Mouse (Mus musculus): ENCODE results near the gene Zfp46. TPM values are rescaled to one million over a fixed set of nuclear protein-coding genes. Genes with fewer than 3 reads are reported as not detected.
A peak's percentile ranks its signal among the peaks of the same experiment; 100 is the strongest.

Gene Zfp46
- total and polyA plus RNA-seq, 2 experiments from 2014 or later = 31.0 to 73.1 TPM

DNA sequence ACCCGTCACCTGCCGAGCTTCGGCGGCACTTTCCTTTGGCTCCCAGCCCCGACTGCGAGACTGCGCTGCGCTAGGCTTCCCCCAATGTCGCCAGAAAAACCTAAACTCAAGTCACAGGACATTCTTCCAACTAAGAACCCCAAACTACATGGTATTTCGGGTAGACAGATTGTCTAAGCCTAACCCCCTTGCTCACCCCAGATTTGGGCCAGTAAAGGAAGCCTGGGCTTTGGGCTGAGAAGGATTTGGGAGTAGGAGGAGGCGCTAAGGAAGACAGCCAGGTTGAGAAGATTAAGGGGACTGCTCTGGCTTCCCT, 35.2 kb upstream of the Zfp46 start:
- Histone ChIP-seq H3K4me1 (ENCODE audit: insufficient read depth) (no peaks in the 10 kb centered on the region), H3K9me3 (ENCODE audit: low read length) (no peaks in the 10 kb centered on the region), H3K4me2 (ENCODE audit: low read depth) (peak overlapping the region; percentile 55), H3K9ac (no peak overlapping the region), H3K4me3 (ENCODE audit: low read depth, low read length) (no peak overlapping the region), H3K27ac (ENCODE audit: low read depth, low read length) (no peak overlapping the region), H3K27me3 (ENCODE audit: insufficient read depth, low read length) (peaks cover 51% of the 10 kb centered on the region), H3K36me3 (ENCODE audit: insufficient read depth) (no peaks in the 10 kb centered on the region)
- 9% methylated on average over 11 of the region's 11 CpGs for WGBS
- DNase-seq (no peak), ATAC-seq (no peak)
- TF ChIP-seq CTCF (IDR thresholded peaks at IDR 0.05; ENCODE audit: low read depth) = no peak

GRCm38 (mm10) chr4:136249780-136250179, 34.7 kb upstream of the Zfp46 start:
- Histone ChIP-seq H3K36me3 (ENCODE audit: insufficient read depth) (no peaks in the 10 kb centered on the region), H3K27me3 (ENCODE audit: insufficient read depth, low read length) (peaks cover 51% of the 10 kb centered on the region), H3K4me3 (ENCODE audit: low read depth, low read length) (no peak overlapping the region), H3K9me3 (ENCODE audit: low read length) (no peaks in the 10 kb centered on the region), H3K4me2 (ENCODE audit: low read depth) (no peak overlapping the region), H3K27ac (ENCODE audit: low read depth, low read length) (no peak overlapping the region), H3K9ac (no peak overlapping the region), H3K4me1 (ENCODE audit: insufficient read depth) (no peaks in the 10 kb centered on the region)
- TF ChIP-seq CTCF (IDR thresholded peaks at IDR 0.05; ENCODE audit: low read depth) = no peak
- ATAC-seq (no peak), DNase-seq (no peak)
- WGBS = 41% methylated on average over 9 of the region's 9 CpGs

- no peak overlapping the region for H3K27ac ChIP-seq (ENCODE audit: low read depth, low read length)
- ATAC-seq (no peak), DNase-seq (no peak)
- no peak overlapping the region for H3K9ac ChIP-seq
- H3K4me1 ChIP-seq (ENCODE audit: insufficient read depth) = no peaks in the 10 kb centered on the region
- H3K4me3 ChIP-seq (ENCODE audit: low read depth, low read length) = no peak overlapping the region
- no peaks in the 10 kb centered on the region for H3K36me3 ChIP-seq (ENCODE audit: insufficient read depth)
- WGBS = 55% methylated on average over 6 of the region's 6 CpGs
- no peaks in the 10 kb centered on the region for H3K27me3 ChIP-seq (ENCODE audit: insufficient read depth, low read length)
- no peak for TF ChIP-seq CTCF (IDR thresholded peaks at IDR 0.05; ENCODE audit: low read depth)
- no peaks in the 10 kb centered on the region for H3K9me3 ChIP-seq (ENCODE audit: low read length)
- no peak overlapping the region for H3K4me2 ChIP-seq (ENCODE audit: low read depth)
Observed at GRCm38 (mm10) chr4:136255919-136256318, 28.6 kb upstream of the Zfp46 start.

DNA sequence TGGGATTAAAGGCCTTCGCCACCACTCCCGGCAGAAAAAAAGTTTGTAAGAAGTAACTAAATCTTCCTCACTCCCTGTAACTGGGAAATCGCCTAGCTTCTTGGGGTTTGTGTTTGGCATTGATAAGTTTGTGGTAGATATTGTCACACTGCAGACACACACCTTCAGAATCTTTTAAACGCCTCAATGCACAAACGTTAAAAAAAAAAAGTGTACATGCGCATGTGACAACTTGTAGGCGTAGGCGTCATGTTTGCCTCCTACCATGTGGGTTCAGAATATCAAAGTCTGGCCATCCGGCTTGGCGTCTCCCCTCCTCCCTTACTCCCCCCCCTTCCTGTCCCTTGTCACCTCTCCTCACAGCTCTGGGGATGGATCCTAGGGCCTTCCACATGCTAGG, 27.8 kb upstream of the Zfp46 start:
- Histone ChIP-seq H3K4me3 (ENCODE audit: low read depth, low read length) (no peak overlapping the region), H3K36me3 (ENCODE audit: insufficient read depth) (no peaks in the 10 kb centered on the region), H3K27me3 (ENCODE audit: insufficient read depth, low read length) (no peaks in the 10 kb centered on the region), H3K4me1 (ENCODE audit: insufficient read depth) (no peaks in the 10 kb centered on the region), H3K9me3 (ENCODE audit: low read length) (no peaks in the 10 kb centered on the region), H3K4me2 (ENCODE audit: low read depth) (no peak overlapping the region), H3K9ac (no peak overlapping the region), H3K27ac (ENCODE audit: low read depth, low read length) (no peak overlapping the region)
- ATAC-seq (no peak), DNase-seq (no peak)
- TF ChIP-seq CTCF (IDR thresholded peaks at IDR 0.05; ENCODE audit: low read depth) = no peak
- WGBS = 87% methylated on average over 10 of the region's 10 CpGs

GRCm38 (mm10) chr4:136259916-136260315, 24.6 kb upstream of the Zfp46 start:
- Histone ChIP-seq H3K9ac (no peak overlapping the region), H3K27ac (ENCODE audit: low read depth, low read length) (no peak overlapping the region), H3K36me3 (ENCODE audit: insufficient read depth) (no peaks in the 10 kb centered on the region), H3K4me3 (ENCODE audit: low read depth, low read length) (no peak overlapping the region), H3K27me3 (ENCODE audit: insufficient read depth, low read length) (no peaks in the 10 kb centered on the region), H3K9me3 (ENCODE audit: low read length) (no peaks in the 10 kb centered on the region), H3K4me2 (ENCODE audit: low read depth) (no peak overlapping the region), H3K4me1 (ENCODE audit: insufficient read depth) (no peaks in the 10 kb centered on the region)
- 59% methylated on average over 3 of the region's 3 CpGs for WGBS
- DNase-seq (no peak), ATAC-seq (no peak)
- no peak for TF ChIP-seq CTCF (IDR thresholded peaks at IDR 0.05; ENCODE audit: low read depth)

- ATAC-seq (peak; percentile 85), DNase-seq (peak; percentile 92)
- WGBS = 36% methylated on average over 10 of the region's 10 CpGs
- no peaks in the 10 kb centered on the region for H3K9me3 ChIP-seq (ENCODE audit: low read length)
- no peak overlapping the region for H3K27ac ChIP-seq (ENCODE audit: low read depth, low read length)
- no peaks in the 10 kb centered on the region for H3K27me3 ChIP-seq (ENCODE audit: insufficient read depth, low read length)
- H3K4me3 ChIP-seq (ENCODE audit: low read depth, low read length) = no peak overlapping the region
- H3K36me3 ChIP-seq (ENCODE audit: insufficient read depth) = no peaks in the 10 kb centered on the region
- H3K4me1 ChIP-seq (ENCODE audit: insufficient read depth) = no peaks in the 10 kb centered on the region
- peak; percentile 95 for TF ChIP-seq CTCF (IDR thresholded peaks at IDR 0.05; ENCODE audit: low read depth)
- H3K9ac ChIP-seq = no peak overlapping the region
- H3K4me2 ChIP-seq (ENCODE audit: low read depth) = no peak overlapping the region
Observed at GRCm38 (mm10) chr4:136260491-136261180, 23.8 kb upstream of the Zfp46 start.

GRCm38 (mm10) chr4:136261912-136262311, 22.6 kb upstream of the Zfp46 start:
- no peak for DNase-seq
- Histone ChIP-seq H3K27me3 (ENCODE audit: insufficient read depth, low read length) (no peaks in the 10 kb centered on the region), H3K4me1 (ENCODE audit: insufficient read depth) (no peaks in the 10 kb centered on the region), H3K27ac (ENCODE audit: low read depth, low read length) (no peak overlapping the region), H3K9me3 (ENCODE audit: low read length) (no peaks in the 10 kb centered on the region), H3K4me3 (ENCODE audit: low read depth, low read length) (no peak overlapping the region), H3K4me2 (ENCODE audit: low read depth) (no peak overlapping the region), H3K9ac (no peak overlapping the region), H3K36me3 (ENCODE audit: insufficient read depth) (no peaks in the 10 kb centered on the region)
- no peak for ATAC-seq
- no peak for TF ChIP-seq CTCF (IDR thresholded peaks at IDR 0.05; ENCODE audit: low read depth)
- WGBS = 81% methylated on average over 10 of the region's 10 CpGs
